Mouse (Mus musculus): ENCODE measurements around the gene Rhd.
"Not testable (repeated sequence)": the region's sequence is repeated elsewhere in the genome, so short reads cannot be mapped to it uniquely, and the experiment has no call there.

The Rhd gene

DNA sequence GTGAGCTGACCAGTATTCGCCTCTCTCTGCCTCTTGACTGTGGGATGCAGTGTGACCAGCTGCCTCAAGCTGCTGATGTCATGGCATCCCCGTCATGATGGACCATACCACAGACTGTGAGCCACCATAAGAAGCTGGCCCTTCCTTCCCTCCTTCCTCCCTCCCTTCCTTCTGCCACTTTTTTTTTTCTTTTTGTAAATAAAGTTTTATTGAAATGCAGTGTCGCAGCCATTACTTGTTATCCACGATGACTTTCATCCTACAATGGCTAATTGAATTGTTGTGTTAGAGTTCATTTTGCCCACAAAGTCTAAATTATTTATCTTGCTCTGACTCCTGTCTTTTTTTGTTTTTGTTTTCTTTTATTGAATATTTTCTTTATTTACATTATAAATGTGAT lies 5.8 kb upstream of the Rhd start:
- DNase-seq (ENCODE audit: low spot score), result no peak

DNA sequence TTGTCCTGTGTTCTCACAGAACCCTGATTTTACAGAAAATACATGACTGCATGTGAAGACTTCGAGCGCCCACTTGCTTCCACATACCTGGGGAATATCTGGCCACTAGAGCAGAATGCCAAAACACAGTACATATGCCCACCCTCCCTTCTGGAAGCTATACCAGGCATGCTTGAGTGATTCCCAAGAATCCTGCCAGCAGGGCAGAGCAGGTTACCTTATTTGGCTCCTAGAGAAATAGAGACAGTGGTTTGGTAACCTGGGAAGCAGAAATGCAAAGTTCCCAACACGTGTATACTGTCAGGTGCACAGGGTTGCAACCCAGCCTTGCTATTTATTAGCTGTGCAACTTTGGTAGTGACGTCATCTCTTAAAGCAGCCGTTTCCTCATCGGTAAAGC lies 2.5 kb upstream of the Rhd start:
- no peak for DNase-seq (ENCODE audit: low spot score)

DNA sequence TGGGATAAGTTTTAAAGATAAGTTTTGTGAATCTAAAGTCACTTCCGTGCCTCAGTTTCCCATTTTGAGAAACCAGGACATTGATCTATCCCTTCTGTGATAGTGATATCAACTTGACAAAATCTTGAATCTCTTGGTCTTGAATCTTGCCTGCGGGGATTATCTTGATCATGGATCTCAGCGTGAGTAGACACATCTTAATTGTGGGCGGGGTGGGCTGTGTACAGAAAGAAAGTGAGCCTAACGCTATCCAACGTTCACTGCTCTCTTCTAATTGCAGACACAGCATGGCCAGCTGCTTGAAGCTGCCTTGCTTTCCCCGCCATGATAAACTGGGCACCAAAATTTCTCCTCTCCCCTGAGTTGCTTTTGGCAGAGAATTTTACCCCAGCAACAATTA lies 1.3 kb upstream of the Rhd start:
- DNase-seq (ENCODE audit: low spot score), result no peak

DNA sequence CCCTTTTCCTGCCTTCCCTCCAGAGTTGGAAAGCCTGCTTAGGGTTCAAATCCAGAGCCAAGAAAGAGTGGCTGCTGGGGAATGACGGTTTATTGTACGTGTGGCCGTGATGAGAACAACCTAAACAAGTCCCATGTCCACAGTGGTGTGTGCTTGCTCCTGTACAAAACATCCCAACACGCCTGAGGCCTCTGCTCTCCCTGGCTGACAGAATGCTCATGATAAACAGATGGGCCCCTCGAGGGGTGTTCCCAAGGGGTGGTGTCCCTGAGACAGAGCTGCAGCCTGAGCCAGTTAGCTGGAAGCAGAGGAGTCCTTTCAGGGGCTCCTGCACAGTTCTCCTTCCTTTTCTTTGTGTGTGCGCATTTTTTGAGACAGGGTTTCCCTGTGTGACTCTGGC lies 1.0 kb downstream of the Rhd start:
- no peak for DNase-seq (ENCODE audit: low spot score)

DNA sequence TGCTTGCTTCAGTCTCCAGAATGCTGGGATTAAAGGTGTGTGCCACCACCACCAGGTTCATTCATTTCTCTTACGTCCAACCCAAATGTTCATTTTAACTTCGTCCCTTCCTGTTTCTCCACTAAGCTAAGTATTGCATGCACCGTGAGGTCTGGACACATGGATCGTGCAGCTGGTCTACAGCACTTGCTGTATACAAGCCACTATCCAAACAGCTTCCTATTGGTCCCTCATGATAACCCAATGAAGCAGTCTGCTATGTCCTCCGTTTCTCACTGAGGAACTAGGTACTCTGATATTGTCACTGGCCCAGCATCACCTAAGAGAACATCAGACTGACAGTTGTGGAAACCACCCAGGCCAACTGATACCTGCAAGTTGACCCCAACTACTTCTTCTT lies 1.5 kb downstream of the Rhd start:
- DNase-seq (ENCODE audit: low spot score), result no peak

DNA sequence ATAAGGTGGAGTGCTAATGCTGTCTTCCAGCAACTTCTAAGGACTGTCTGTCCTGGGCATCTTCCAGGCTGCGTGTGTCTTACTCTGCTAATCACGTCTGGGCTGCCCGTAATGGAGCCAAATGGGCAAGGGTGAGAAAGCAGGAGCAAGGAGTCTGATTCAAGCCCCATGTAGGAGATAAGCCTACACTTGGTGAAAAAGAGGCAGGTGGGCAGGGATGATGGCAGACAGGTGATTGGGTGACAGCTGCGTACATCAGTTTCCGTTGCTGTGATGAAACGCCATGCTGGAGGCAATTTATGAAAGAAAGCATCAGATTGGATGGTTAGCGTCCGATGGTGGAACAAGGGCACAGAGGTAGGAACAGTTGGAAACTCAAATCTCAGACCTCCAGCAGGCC lies 2.9 kb downstream of the Rhd start:
- DNase-seq (ENCODE audit: low spot score), result no peak

DNA sequence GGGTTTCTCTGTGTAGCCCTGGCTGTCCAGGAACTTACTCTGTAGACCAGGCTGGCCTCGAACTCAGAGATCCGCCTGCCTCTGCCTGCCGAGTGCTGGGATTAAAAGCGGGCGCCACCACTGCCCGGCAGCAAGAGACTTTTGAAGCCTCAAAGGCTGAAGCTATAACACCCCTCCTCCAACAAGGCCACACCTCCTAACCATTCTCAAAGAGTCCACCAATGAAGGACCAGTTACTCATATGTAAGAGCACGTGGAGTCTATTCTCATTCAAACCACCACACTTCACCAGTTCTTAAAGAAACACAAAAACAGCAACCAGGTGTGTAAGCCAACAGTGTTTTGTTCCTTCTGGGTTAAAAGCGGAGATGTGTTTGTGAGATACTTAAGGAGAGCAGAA lies 3.3 kb downstream of the Rhd start:
- DNase-seq (ENCODE audit: low spot score), result no peak

DNA sequence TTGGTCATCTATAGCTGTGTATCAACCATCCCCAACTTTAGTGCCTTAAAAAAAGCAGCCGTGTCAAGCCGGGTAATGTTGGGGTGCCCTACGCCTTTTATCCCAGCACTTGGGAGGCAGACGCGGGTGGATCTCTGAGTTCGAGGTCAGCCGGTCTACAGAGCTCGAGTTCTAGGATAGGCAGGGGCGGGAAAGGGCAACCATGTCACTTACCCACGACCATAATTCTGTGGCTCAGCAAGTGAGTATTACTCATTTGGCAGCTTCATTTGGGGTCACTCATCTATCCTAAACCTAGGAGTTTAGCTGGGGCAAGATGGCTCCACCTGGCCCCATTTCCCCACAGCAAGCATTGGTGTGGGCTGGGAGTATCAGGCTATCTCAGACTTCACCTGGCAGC lies 3.7 kb downstream of the Rhd start:
- DNase-seq (ENCODE audit: low spot score), result no peak

DNA sequence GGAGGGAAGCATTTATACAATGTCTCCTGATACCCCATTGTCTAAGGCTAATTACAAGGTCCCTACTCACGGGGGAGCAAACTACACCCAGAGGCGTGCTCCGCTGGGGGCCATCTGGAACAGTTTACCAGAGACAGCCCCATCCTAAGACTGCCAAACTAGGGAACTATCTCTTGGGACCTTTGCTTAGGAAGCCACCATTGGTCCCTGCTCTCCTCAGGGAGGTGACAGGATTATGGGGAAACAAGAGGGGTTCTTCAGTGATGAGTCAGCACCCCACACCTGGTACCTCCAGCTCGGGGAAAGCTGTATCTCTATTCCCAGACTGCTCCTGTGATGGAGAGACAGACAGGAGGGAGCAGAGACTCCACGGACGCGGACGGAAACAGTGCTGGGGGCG lies 4.2 kb downstream of the Rhd start:
- no peak for DNase-seq (ENCODE audit: low spot score)

DNA sequence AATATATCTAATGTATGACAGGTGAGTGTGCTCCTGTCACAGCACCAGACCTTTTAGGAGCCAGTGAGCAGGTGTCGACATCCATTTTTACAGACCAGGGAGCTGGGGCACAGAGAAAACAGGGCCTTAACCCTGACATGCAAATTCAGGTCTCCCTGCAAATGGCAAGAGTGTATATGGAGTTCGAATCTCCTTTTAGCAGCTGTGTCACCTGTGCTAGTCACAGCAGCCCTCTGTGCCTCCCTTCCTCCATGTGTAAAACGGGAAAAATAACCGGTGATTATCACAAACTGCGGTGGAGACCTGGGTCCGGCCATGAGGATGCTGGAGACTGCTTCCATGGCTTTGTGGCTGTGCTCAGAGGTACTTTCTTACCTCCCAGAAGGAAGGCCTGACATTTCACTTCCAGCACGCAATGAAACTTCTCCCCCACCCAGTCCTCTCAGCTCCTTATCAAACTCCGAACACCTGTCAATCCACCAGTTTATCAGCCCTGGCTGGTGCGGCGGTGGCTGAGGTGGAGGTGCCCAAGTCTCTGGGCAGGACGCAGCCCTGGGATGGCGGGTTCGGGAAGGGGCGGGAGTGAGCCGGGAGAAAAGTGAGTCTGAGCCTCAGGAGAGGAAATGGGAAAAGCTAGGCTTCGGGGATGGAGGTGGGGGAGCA lies 4.9 kb downstream of the Rhd start:
- no peak for DNase-seq (ENCODE audit: low spot score)

DNA sequence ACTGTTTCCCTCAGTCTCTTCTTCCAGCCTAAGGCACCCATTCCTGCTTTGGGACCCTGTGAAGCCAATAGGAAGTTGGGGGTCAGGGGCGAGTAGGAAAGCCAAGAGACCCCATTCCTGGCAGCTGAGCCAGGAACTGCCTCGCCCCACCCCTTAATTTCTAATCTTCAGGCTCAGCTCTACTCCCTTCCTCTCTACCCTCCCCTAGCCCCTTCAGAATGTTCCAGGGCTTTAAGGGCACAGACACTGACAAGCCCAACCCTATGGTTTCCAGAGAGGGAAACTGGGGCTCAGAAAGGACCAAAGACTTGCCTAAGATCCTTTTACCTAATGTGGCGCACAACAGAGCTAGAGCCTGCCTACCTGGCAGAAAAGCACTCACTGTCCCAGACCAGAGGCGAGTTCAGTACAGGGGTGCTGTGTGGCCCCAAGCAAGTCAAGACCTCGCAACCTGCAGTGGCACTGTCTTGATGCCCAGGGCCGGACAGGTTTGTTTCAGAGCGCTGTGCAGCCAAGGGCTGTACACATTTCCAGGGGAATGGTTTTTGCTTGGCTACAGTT lies 5.6 kb downstream of the Rhd start:
- no peak for DNase-seq (ENCODE audit: low spot score)

DNA sequence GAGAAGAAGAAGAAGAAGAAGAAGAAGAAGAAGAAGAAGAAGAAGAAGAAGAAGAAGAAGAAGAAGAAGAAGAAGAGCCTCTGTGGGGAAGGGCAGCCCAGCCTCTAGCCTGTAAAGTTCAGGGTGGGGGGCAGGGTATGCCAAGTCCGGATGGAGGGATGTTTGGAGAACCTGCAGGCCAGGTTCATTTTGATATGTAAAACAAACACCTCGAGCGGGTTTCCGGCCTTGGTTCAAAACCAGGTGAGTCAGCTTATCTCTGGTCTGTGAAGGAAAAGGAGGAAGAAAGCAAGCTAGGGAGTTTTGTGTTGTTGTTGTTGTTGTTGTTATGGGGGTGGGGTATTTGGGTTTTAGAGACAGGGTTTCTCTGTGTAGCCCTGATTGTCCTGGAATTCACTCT lies 7.1 kb downstream of the Rhd start:
- no peak for DNase-seq (ENCODE audit: low spot score)

DNA sequence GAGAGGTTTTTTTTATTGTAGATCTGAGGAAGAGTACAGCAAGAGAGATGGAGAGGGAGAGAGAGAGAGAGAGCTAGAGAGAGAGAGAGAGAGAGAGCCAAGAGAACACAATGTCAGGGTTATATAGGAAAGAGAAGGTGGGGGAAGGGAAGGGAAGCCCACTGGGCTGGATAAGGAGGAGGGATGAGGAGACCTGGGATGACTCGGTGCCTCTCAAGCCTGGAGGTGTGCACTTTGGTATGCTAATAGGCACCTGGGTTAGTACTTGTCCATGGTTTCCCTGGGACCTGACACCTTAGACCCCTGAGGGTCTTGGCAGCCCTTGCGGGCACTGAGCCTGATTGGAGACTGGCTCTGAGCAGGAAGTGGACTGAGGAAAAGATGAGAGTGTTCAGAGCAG lies 7.6 kb downstream of the Rhd start:
- no peak for DNase-seq (ENCODE audit: low spot score)

DNA sequence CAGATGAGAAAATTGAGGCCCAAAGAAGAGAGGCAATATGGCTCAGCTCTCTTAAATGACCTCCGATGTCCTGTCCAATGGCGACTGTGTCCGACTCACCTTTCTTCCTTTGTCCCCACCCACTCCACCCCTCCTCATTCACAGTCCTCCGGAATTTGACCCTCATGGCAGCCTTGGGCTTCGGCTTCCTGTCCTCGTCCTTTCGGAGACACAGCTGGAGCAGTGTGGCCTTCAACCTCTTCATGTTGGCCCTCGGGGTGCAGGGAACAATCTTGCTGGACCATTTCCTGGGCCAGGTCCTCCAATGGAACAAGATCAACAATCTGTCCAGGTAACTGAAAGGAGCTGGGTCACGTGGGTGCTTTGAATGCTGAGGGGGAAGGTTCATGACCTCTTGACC lies 11.8 kb downstream of the Rhd start:
- no peak for DNase-seq (ENCODE audit: low spot score)

DNA sequence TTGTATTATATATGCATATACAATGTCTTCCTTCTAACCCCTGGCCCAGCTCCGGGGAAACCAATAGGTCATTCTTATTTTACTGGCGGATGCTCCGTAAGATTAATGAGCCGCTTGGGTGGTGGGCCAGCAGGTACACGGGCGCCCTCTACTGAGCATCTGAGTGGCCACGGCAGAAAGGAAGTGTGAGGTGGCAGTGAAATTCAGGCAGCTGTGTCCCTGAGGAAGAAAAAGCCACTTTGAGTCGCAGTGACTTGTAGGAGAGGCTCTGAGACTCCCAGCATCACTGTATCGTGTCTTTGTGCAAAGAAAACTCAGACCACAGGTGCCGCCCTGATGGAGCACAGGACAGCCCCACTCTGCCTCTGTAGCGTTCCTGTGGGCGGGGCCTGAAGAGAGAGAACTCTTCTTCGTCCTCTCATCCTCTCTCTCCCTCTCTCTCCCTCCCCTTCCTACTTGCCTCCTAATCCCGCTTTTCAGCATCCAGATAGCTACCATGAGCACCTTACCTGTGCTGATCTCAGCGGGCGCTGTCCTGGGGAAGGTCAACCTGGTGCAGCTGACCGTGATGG lies 15.2 kb downstream of the Rhd start:
- peak; percentile 72 for DNase-seq (ENCODE audit: low spot score)

DNA sequence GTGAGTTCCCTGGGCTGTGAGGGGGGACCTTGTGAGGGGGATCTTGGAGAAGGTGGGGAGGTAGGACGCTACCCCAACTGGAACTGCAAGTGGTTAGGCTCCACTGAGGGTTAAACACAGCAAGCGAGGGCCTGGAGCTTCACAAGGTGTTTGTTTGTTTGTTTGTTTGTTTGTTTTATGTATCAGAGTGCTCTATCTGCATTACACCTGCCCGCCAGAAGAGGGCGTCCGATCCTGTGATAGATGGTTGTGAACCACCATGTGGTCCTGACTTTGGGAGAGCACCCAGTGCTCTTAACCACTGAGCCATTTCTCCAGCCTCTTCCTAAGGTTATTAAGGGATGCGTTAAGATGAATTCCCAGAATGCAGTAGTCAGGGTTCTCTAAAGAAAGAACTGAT lies 15.7 kb downstream of the Rhd start:
- DNase-seq (ENCODE audit: low spot score), result peak; percentile 28

DNA sequence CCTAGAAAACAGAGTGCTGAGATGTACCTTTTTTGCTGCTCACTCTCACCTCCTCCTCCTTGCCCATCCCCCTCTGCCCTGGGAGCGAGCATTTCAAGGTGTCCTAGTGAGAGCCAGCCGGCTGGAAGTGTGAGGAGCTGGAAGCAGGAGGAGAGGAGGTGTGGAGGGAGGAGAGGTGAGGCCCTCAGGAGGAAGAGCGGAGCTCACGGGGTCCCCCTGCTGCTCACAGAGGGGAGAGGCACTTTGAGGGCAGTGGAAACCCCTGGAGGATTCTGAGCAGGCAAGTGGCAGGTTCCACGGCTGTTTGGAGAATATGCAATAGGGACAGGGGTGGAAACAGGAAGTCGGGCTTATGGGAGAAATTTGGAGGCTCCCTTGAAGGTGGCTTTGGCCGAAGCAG lies 18.9 kb downstream of the Rhd start:
- DNase-seq (ENCODE audit: low spot score), result peak; percentile 62

DNA sequence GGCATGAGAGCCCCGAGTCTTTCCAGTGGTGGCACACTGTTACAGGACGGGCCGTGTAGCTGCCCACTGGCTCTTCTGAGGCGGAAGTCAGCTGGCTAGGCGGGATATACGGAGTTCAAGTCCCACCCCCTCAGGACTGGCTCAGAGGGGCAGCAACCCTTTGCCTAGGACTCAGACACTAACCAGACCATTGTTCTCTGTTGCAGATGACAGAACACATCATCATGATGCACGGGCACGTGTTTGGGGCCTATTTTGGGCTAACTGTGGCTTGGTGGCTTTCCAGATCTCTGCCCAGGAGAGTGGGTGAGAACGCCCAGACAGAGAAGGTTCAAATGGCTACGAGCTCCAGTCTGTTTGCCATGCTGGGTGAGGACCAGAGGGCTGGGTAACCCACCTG lies 19.5 kb downstream of the Rhd start:
- peak; percentile 30 for DNase-seq (ENCODE audit: low spot score)

DNA sequence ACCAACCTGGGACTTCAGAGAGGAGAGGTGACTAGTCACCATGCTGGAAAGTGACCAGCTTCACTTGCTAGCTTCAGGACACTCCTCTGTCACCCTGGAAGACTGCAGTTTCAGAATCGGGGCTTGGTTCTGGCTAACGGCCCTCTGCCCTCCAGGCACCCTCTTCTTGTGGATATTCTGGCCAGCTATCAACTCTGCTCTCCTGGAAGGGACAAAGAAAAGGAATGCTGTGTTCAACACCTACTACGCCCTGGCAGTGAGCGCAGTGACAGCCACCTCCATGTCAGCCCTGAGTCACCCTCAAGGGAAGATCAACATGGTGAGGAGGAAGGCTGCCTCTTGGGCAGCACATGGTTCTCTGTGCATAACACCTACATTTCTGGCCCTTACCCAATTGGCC lies 20.0 kb downstream of the Rhd start:
- DNase-seq (ENCODE audit: low spot score), result no peak

DNA sequence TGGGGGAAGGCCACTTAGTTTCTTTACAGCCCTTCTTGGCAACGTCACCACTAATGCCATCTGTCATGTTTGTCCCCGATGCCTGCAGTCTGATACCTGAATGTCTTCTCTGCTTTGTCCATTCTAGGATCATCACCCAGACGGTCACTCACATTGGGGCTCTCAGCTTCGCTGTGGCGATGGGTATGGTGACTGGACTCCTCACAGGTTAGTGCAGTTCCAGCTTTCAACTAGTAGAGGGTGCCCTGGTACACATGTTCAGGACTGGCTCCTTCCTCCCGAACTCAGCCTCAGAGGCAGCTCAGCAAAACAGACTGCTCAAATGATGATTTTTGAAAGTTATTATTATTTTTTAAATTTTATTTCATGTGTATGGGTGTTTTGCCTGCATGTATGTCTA lies 27.8 kb downstream of the Rhd start:
- DNase-seq (ENCODE audit: low spot score), result peak; percentile 84

DNA sequence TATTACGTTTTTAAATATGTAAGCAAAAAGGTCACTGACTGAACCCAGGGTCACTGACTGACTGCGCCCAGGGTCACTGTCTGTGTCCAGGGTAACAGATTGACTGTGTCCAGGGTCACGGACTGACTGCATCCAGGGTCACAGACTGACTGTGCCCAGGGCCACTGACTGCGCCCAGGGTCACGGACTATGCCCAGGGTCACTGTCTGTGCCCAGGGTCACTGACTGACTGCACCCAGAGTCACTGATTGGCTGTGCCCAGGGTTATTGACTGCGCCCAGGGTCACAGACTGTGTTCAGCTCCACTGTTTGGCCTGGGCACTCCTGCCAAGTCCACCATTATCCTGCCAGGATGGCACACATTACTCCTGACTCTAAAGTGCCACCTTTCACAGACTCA lies 32.9 kb downstream of the Rhd start:
- DNase-seq (ENCODE audit: low spot score), result no peak

DNA sequence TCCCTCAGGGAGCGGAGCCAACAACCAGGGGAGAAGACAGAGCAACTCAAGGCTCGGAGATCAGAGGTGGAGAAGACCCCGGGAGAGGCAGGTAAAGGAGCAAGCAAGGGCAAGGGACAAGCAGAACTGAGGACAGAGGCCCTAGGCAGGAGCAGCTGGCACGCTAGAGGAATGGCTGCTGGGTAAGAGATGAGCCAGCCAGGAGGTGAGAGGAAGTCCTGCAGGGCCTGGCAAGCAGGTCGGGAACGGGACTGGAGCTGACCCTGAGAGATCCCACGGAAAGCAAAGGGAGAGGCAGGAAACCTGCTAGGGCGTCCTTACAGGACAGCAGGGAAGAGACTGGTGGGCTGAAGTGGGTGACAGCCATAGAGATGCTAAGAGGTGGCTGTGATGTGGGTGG lies 36.8 kb downstream of the Rhd start:
- DNase-seq (ENCODE audit: low spot score), result no peak

DNA sequence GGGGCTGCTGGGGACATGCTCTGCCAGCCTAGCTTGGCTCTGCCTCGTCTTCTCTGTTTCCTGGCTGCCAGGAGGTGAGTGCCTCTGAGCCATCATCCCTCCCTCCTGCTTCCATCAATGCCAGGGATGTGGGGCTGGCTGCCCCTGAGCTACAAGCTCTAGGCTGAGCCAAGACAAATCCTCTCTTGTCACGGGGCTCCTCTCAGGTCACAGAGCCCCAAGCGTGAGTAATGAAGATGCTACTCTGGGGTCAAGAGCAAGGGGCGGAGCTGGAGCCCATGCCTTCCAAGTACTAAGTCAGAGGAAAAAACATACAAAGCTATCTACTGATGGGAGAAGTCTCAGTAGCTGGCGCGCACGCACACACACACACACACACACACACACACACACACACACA lies 38.7 kb downstream of the Rhd start:
- DNase-seq (ENCODE audit: low spot score), result no peak

DNA sequence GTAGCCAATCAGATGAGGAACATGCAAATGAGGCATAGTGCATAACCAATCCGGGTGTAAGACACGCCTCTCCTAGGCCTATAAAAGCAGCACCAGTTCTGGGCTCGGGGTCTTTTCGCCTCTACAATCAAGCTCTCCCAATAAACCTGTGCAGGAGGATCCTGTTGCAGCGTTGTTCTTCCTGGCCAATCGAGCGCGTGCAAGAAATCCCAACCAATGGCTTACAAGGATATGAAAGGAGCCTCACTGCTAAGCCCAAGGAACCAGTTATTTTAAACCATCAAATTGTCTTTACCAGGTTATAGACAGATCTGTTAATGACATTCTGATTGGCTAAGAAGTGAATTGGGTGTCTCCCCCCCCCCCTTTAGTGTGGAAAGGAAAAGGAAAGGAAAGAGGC lies 47.1 kb downstream of the Rhd start:
- DNase-seq (ENCODE audit: low spot score), result not testable (repeated sequence)

Measured in MN1 (cell line).